Mouse (Mus musculus) ES-E14 (cell line): Measurements from ENCODE around the gene Cdc40. TPM values are rescaled to one million over a fixed set of nuclear protein-coding genes. Genes with fewer than 3 reads are reported as not detected.

Experiments
- DNase-seq: peaks from one replicate; pipeline ENCODE4 v3.0.0-alpha.2; 2013; ENCODE audit warnings: low read depth, low spot score
- H3K27ac ChIP-seq: 2 replicates; pipeline ENCODE4 v1.5.1; 2012; ENCODE audit warnings: low read depth, mild to moderate bottlenecking, low read length, moderate library complexity, mixed read lengths; ENCODE audit not compliant: poor library complexity, insufficient read depth, severe bottlenecking
- H3K36me3 ChIP-seq: 2 replicates; pipeline ENCODE4 v1.6.1; 2012; ENCODE audit warnings: mild to moderate bottlenecking, low read length, moderate library complexity, mixed read lengths; ENCODE audit not compliant: control insufficient read depth, poor library complexity, insufficient read depth, severe bottlenecking
- H3K4me1 ChIP-seq, 2 experiments: fragments of 150-350 bp in 1 of 2; sonication (generic) in 1 of 2; 2 replicates each; pipeline ENCODE4 v1.6.1; 2012; ENCODE audit warnings: low read length in 2 of 2, mild to moderate bottlenecking in 1 of 2, mixed read lengths in 1 of 2; ENCODE audit not compliant: control insufficient read depth in 2 of 2, insufficient read depth in 2 of 2, poor library complexity in 1 of 2
- H3K4me3 ChIP-seq, 2 experiments: fragments of 150-350 bp in 1 of 2; sonication (generic) in 1 of 2; 2 replicates each; pipeline ENCODE4 v1.5.1; 2012; ENCODE audit warnings: low read length in 2 of 2, low read depth in 1 of 2, mild to moderate bottlenecking in 1 of 2, mixed read lengths in 1 of 2; ENCODE audit not compliant: insufficient read depth in 1 of 2, poor library complexity in 1 of 2, severe bottlenecking in 1 of 2
- H3K9ac ChIP-seq: 2 replicates; pipeline ENCODE4 v1.6.1; 2012; ENCODE audit warnings: low read depth, mild to moderate bottlenecking, low read length, mixed read lengths; ENCODE audit not compliant: poor library complexity, insufficient read depth, severe bottlenecking
- H3K9me3 ChIP-seq: fragments of 150-350 bp; sonication (generic); 2 replicates; pipeline ENCODE4 v1.6.1; 2012; ENCODE audit warnings: low read depth, mild to moderate bottlenecking, low read length; ENCODE audit not compliant: control insufficient read depth, insufficient read depth
- CHD2 ChIP-seq: IDR thresholded peaks from 2 replicates; pipeline ENCODE4 v1.6.1; 2014; ENCODE audit warnings: mild to moderate bottlenecking, low read depth, low read length, inconsistent platforms
- HCFC1 ChIP-seq: IDR thresholded peaks from 2 replicates; pipeline ENCODE4 v1.6.1; 2012; ENCODE audit warnings: low read length, inconsistent platforms, borderline replicate concordance; ENCODE audit not compliant: insufficient read depth
- MAFK ChIP-seq: IDR thresholded peaks from 2 replicates; pipeline ENCODE4 v1.6.1; 2014; ENCODE audit warnings: mild to moderate bottlenecking, low read depth, low read length, inconsistent platforms; ENCODE audit not compliant: insufficient read depth
- ZC3H11A ChIP-seq: IDR thresholded peaks from 2 replicates; pipeline ENCODE4 v1.6.1; 2012; ENCODE audit warnings: low read depth, mild to moderate bottlenecking, inconsistent platforms, low read length, borderline replicate concordance
- ZNF384 ChIP-seq: IDR thresholded peaks from 2 replicates; pipeline ENCODE4 v1.6.1; 2012; ENCODE audit warnings: low read depth, low read length, inconsistent platforms
- in situ Hi-C, 2 experiments: fragments of 600-800 bp; cut with MboI; formaldehyde crosslinking; loops; one replicate each; pipeline ENCODE4 v1.15.1; 2025; ENCODE audit warnings: low sequenced_read_pairs in 2 of 2, inconsistent platforms in 1 of 2; ENCODE audit not compliant: unreplicated experiment in 2 of 2
- total RNA-seq: library from RNA; depleted of rRNA; stranded (reverse); fragments of 300-350 nt; gene quantifications from 2 replicates; pipeline ENCODE4 v1.2.3, GENCODE M21; 2012

Gene Cdc40
- total RNA-seq, 1 experiment = 13.0 TPM

DNA sequence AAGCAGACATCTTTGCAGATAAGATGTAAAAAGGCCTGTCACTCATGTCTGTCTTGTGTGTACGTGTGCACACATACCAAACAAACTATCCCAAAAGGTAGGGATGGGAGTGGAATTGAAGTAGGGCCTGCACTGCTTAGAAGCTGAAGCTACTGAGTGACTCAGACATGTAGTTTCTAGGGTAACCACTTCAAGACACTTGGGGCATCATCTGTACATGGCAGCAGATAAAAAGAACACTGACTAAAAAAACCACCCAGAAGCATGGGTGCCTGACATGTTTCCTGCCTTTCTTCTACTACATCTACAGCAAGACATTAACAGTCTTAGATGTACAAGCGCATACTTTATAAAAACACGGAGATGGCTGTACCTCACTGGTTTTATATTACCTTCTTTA, 4.9 kb downstream of the Cdc40 start:
- in situ Hi-C loops = no loop called here
- TF ChIP-seq ZC3H11A (no peak), CHD2 (no peak), ZNF384 (no peak), MAFK (no peak), HCFC1 (no peak)

DNA sequence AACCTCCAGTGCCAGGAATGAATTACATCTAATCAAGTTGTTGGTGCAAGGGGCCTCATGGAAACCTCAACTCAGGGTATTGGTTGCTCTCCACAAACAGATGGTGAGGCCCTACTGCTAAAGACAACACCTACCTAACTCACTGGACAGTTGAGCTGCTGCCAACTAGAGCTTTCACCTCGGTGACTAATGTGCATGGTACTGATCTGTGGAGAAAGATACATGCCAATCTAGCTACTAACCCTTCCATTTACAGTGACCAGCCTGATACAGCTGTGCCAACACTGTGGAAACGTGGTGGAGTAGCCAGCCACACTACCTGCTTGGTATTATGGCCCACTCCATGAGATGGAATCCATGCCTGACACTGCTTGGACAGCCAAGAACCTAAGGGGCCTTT, 11.1 kb downstream of the Cdc40 start:
- Histone ChIP-seq H3K4me3 (no peak overlapping the region), H3K9me3 (no peaks in the 10 kb centered on the region), H3K27ac (no peak overlapping the region), H3K36me3 (peaks cover 3% of the 10 kb centered on the region; the same call in 1 of the 2 replicates), H3K4me1 (0 out of 4 replicates have a peak, but pooled peaks cover 0 to 2% of the 10 kb centered on the region in 2 experiments), H3K9ac (no peak overlapping the region)
- no peak for DNase-seq
- TF ChIP-seq MAFK = no peak
- TF ChIP-seq ZC3H11A = no peak
- TF ChIP-seq HCFC1 = no peak
- TF ChIP-seq CHD2 = no peak
- TF ChIP-seq ZNF384 = no peak
- in situ Hi-C loops = no loop called here

More for the DNA sequence above, 4.9 kb downstream of the Cdc40 start:
- Histone ChIP-seq H3K9me3 (no peaks in the 10 kb centered on the region), H3K9ac (no peak overlapping the region), H3K4me1 (0 out of 4 replicates have a peak, but pooled peaks cover 0 to 2% of the 10 kb centered on the region in 2 experiments), H3K4me3 (no peak overlapping the region), H3K27ac (no peak overlapping the region), H3K36me3 (peaks cover 3% of the 10 kb centered on the region; the same call in 1 of the 2 replicates)
- DNase-seq = no peak

DNA sequence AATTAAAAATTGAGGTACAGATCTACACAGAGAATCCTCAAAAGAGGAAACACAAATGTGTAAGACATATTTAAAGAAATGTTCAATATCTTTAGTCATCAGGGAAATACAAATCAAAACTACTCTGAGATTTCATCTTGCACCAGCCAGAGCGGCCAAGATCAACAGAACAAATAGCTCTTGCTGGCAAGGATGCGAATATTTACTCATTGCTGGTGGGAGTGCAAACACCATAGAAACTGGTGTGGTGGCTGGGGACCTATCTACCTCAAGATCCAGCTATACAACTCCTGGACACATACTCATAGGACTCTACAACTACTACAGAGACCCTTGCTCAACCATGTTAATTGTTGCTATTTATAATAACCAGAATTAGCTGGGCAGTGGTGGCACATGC, 11.8 kb downstream of the Cdc40 start:
- in situ Hi-C loops = no loop called here
- Histone ChIP-seq H3K36me3 (peaks cover 3% of the 10 kb centered on the region; the same call in 1 of the 2 replicates), H3K9ac (no peak overlapping the region), H3K27ac (no peak overlapping the region), H3K9me3 (no peaks in the 10 kb centered on the region), H3K4me3 (no peak overlapping the region), H3K4me1 (0 out of 4 replicates have a peak, but pooled peaks cover 0 to 2% of the 10 kb centered on the region in 2 experiments)
- DNase-seq = no peak
- TF ChIP-seq ZNF384 (no peak), MAFK (no peak), HCFC1 (no peak), ZC3H11A (no peak), CHD2 (no peak)

DNA sequence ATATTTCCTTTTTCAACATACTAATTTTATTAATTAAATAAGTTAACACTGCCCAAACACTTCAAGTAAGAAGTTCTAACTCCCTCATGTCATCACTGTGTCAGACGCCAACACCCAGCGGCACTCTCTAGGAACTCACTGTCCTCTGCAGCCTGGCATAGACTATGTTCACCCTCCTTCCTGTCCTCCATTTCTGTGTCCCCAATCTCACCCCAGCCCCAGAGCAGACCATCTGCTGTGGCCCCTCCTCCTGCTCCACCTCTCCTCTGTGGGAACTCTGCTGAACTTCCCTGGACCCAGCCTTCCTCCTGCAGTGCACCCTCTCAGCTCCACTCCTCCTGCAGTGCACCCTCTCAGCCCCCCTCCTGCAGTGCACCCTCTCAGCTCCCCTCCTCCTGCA, 15.0 kb downstream of the Cdc40 start:
- H3K9me3 ChIP-seq = no peaks in the 10 kb centered on the region
- in situ Hi-C loops = no loop called here
- TF ChIP-seq MAFK (no peak), HCFC1 (no peak), ZC3H11A (no peak), ZNF384 (no peak), CHD2 (no peak)
- H3K27ac ChIP-seq = no peak overlapping the region
- H3K9ac ChIP-seq = no peak overlapping the region
- no peak overlapping the region for H3K4me3 ChIP-seq
- H3K4me1 ChIP-seq = 0 out of 4 replicates have a peak, but pooled peaks cover 0 to 2% of the 10 kb centered on the region in 2 experiments
- H3K36me3 ChIP-seq = no peaks in the 10 kb centered on the region; the same call in 1 of the 2 replicates
- DNase-seq = no peak
